22 mouse cellular contexts compared by ENCODE assay signal in the genomic region with DNA sequence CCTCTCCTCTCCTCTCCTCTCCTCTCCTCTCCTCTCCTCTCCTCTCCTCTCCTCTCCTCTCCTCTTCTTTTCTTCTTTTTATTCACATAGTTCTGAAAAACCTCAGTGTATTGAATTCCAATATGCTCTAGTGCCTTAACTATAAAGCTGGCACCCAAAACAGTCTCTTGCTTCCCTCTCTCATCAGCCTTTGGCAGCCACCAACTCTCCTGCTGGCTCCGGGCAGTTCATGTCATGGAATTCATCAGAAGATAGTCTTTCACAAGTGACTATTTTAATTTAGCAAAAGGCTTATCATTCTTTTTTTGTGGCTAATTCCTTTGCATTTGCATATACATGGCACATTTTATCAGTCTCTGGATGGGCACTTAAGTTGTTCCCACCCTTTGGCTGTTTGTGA.
"Had no signal": no experiment of that assay in that cellular context is flagged by ENCODE, and none has a peak within 500 bp of the region (broad histone marks: within the 10 kb centered on the region; RNA-seq: fewer than 3 reads in every experiment).

No protein-coding gene starts in this region.

- H3K4me3 ChIP-seq: gastrocnemius, adult 2 months; heart, embryonic 10.5 days; heart, embryonic 12.5 days; hindbrain, embryonic 10.5 days; hindbrain, embryonic 12.5 days; intestine, embryonic 15.5 days; layer of hippocampus, adult 2 months; limb, embryonic 10.5 days; limb, embryonic 12.5 days; liver, embryonic 13.5 days; liver, embryonic 15.5 days had no signal

- DNase-seq: gastrocnemius, adult 2 months; gastrocnemius, postnatal 10 days; gastrocnemius, postnatal 25 days; heart, adult 18-20 months; heart, postnatal 10 days; heart, postnatal 4 days; kidney, adult 18-20 months; kidney, postnatal 10 days; kidney, postnatal 25 days; kidney, postnatal 4 days; liver; liver, embryonic 13.5 days had no signal

- H3K27ac ChIP-seq: gastrocnemius, adult 2 months; heart, embryonic 10.5 days; hindbrain, embryonic 10.5 days; hindbrain, embryonic 14.5 days; intestine, embryonic 15.5 days; limb, embryonic 10.5 days; limb, embryonic 12.5 days; liver, embryonic 13.5 days; liver, embryonic 15.5 days had no signal
